Mouse (Mus musculus) spleen, adult 2 months (tissue): Measurements from ENCODE around the gene Mapkap1. TPM values are rescaled to one million over a fixed set of nuclear protein-coding genes. Genes with fewer than 3 reads are reported as not detected.

ENCODE experiments used
- DNase-seq, 2 experiments: peaks; one replicate each; pipeline versions ENCODE4 v3.0.0 to v3.0.0-alpha.2; 2012 to 2021; ENCODE audit warnings: low spot score in 2 of 2, low read depth in 1 of 2
- H3K27ac ChIP-seq: fragments of 200-500 bp; 2 replicates; pipeline ENCODE4 v1.5.1; 2012; ENCODE audit warnings: low read length, inconsistent platforms; ENCODE audit not compliant: insufficient read depth
- H3K27me3 ChIP-seq: fragments of 200-500 bp; 2 replicates; pipeline ENCODE4 v1.6.1; 2012; ENCODE audit warnings: mild to moderate bottlenecking, moderate library complexity, low read length, inconsistent platforms; ENCODE audit not compliant: control insufficient read depth, insufficient read depth
- H3K36me3 ChIP-seq: fragments of 200-500 bp; 2 replicates; pipeline ENCODE4 v1.6.1; 2012; ENCODE audit warnings: mild to moderate bottlenecking, low read length, inconsistent platforms; ENCODE audit not compliant: control insufficient read depth, insufficient read depth
- H3K4me1 ChIP-seq: fragments of 200-500 bp; 2 replicates; pipeline ENCODE4 v1.6.1; 2011; ENCODE audit warnings: inconsistent platforms; ENCODE audit not compliant: control insufficient read depth, insufficient read depth, insufficient read length
- H3K4me3 ChIP-seq: fragments of 200-500 bp; 2 replicates; pipeline ENCODE4 v1.5.1; 2011; ENCODE audit warnings: mild to moderate bottlenecking, inconsistent platforms; ENCODE audit not compliant: insufficient read depth, insufficient read length; ENCODE audit errors: extremely low read depth
- CTCF ChIP-seq: fragments of 200-500 bp; IDR thresholded peaks from 2 replicates; pipeline ENCODE4 v1.5.1; 2011; ENCODE audit warnings: mild to moderate bottlenecking, inconsistent platforms; ENCODE audit not compliant: insufficient read depth, insufficient read length, insufficient replicate concordance; ENCODE audit errors: extremely low read depth
- POLR2A ChIP-seq: fragments of 200-500 bp; IDR thresholded peaks from 2 replicates; pipeline ENCODE4 v1.6.1; 2011; ENCODE audit warnings: low read depth, low read length, inconsistent platforms
- WGBS: fragments of 180-500 bp; shearing (Covaris S2); methylation state at CpG from one replicate; pipeline ENCODE4 v1.1.7; 2018; 5-methylcytosine and 5-hydroxymethylcytosine counted together
- polyA plus RNA-seq: library from polyadenylated mRNA; depleted of rRNA; stranded (reverse); fragments of >200 nt; gene quantifications from 2 replicates; pipeline ENCODE4 v1.2.3, GENCODE M21; 2012

The Mapkap1 gene
- polyA plus RNA-seq, 1 experiment: 19.0 TPM

GRCm38 (mm10) chr2:34543581-34543980, 137.0 kb downstream of the Mapkap1 start:
- H3K4me3 ChIP-seq: no peak overlapping the region
- H3K4me1 ChIP-seq: no peaks in the 10 kb centered on the region
- no peaks in the 10 kb centered on the region; the same call in 1 of the 2 replicates for H3K36me3 ChIP-seq
- 85% methylated on average over 7 of the region's 7 CpGs for WGBS
- TF ChIP-seq POLR2A: no peak
- TF ChIP-seq CTCF: no peak
- H3K27ac ChIP-seq: no peak overlapping the region
- DNase-seq: no peak
- no peaks in the 10 kb centered on the region for H3K27me3 ChIP-seq

GRCm38 (mm10) chr2:34544021-34544420, 137.4 kb downstream of the Mapkap1 start:
- WGBS: 94% methylated on average over 3 of the region's 3 CpGs
- Histone ChIP-seq H3K4me3 (no peak overlapping the region), H3K27me3 (no peaks in the 10 kb centered on the region), H3K36me3 (no peaks in the 10 kb centered on the region; the same call in 1 of the 2 replicates), H3K4me1 (no peaks in the 10 kb centered on the region), H3K27ac (no peak overlapping the region)
- TF ChIP-seq CTCF (no peak), POLR2A (no peak)
- no peak for DNase-seq

DNA sequence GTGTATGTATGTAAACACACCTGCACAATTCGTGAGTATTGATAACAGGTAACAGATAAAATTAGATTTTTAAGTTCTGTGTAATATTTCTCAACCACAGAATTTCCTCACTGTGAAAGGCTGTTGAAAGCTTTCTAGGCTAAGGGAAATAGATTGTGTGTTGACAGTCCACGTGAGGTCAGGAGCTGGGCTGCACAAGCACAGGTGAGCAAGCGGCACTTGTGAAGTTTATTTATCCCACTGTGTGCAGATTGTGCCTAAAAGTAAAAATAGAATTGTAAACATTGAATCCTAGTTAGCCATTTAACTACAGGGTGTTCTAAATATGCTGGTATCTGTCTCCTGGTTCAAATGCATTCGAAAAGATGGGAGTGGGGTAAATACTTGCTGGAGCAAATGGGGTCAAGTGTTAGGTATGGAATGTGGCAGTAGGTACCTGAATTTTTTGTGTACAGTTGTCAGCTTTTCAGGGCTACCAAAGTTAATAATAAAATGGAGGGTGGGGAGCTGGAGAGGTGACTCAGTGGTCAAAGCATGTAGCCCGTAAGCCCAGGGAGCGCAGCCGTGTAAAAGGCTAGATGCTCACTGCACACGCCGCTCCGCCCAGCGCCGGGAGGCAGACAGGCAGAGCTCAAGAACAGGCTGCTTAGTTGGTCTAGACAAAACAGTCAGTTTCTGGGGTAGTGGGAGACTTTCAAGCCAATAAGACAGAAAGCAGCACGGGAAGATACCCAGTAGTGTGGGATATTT, 138.2 kb downstream of the Mapkap1 start:
- H3K4me1 ChIP-seq: no peaks in the 10 kb centered on the region
- no peak overlapping the region for H3K4me3 ChIP-seq
- H3K27ac ChIP-seq: no peak overlapping the region
- DNase-seq: no peak
- H3K36me3 ChIP-seq: peaks cover 2% of the 10 kb centered on the region; the same call in 1 of the 2 replicates
- TF ChIP-seq CTCF: no peak
- no peak for TF ChIP-seq POLR2A
- 94% methylated on average over 13 of the region's 13 CpGs for WGBS
- no peaks in the 10 kb centered on the region for H3K27me3 ChIP-seq

- WGBS: 76% methylated on average over 3 of the region's 3 CpGs
- H3K4me1 ChIP-seq: no peaks in the 10 kb centered on the region
Measured at GRCm38 (mm10) chr2:34546176-34546677, 139.7 kb downstream of the Mapkap1 start.

DNA sequence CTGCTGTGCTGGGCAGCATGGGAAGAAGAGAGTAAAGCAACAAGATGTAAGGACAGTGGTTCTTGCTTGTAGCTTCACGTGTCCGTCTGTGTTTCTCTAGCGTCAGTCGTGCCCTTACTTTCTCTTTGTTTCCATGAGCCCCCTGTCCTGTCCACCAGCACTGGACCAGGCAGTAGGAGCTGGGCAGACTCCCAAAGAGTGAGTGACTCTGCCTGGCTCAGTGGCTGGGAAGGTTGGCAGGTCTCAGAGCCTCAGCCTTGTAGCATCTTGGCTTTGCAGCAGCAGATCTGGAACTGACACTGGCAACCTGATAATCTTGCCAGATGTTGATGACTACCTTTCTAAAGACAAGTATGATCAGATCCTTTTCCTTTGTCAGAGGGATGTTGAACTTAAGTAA, 140.9 kb downstream of the Mapkap1 start:
- DNase-seq: no peak
- no peaks in the 10 kb centered on the region for H3K4me1 ChIP-seq
- no peak for TF ChIP-seq POLR2A
- no peak for TF ChIP-seq CTCF
- H3K4me3 ChIP-seq: no peak overlapping the region
- no peaks in the 10 kb centered on the region for H3K27me3 ChIP-seq
- H3K36me3 ChIP-seq: peaks cover 2% of the 10 kb centered on the region; the same call in 1 of the 2 replicates
- no peak overlapping the region for H3K27ac ChIP-seq
- 96% methylated on average over 4 of the region's 4 CpGs for WGBS

More at GRCm38 (mm10) chr2:34546176-34546677, 139.7 kb downstream of the Mapkap1 start:
- no peaks in the 10 kb centered on the region for H3K27me3 ChIP-seq
- no peak for DNase-seq
- H3K27ac ChIP-seq: no peak overlapping the region
- peaks cover 2% of the 10 kb centered on the region; the same call in 1 of the 2 replicates for H3K36me3 ChIP-seq
- TF ChIP-seq POLR2A (no peak), CTCF (no peak)
- H3K4me3 ChIP-seq: no peak overlapping the region

DNA sequence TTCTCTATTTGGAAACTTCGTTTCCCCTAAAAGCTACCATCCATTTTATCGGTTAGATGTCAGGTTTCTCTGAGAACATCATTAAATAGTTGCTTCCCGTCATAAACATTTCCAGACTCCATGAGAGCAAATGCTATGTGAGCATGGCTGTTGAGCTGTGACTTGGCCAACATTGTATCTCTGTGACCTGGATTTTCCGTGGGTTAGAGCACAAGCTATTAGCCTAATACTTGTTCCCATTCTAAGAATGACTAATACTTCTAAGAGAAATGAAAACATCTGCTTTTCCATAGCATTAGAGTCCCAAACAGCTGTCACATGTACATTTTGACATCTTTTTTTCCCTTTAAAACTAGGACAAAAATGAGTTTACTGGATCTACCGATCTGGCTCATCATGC, 142.4 kb downstream of the Mapkap1 start:
- no peaks in the 10 kb centered on the region for H3K27me3 ChIP-seq
- H3K36me3 ChIP-seq: peaks cover 2% of the 10 kb centered on the region; the same call in 1 of the 2 replicates
- no peak for TF ChIP-seq CTCF
- TF ChIP-seq POLR2A: no peak
- no peak overlapping the region for H3K27ac ChIP-seq
- no peak for DNase-seq
- H3K4me3 ChIP-seq: no peak overlapping the region
- no peaks in the 10 kb centered on the region for H3K4me1 ChIP-seq
- WGBS: 92% methylated on average over 5 of the region's 5 CpGs

- Histone ChIP-seq H3K27me3 (no peaks in the 10 kb centered on the region), H3K4me1 (no peaks in the 10 kb centered on the region), H3K4me3 (no peak overlapping the region), H3K27ac (no peak overlapping the region), H3K36me3 (peaks cover 2% of the 10 kb centered on the region; the same call in 1 of the 2 replicates)
- no peak for DNase-seq
- TF ChIP-seq CTCF (no peak), POLR2A (no peak)
- WGBS: 94% methylated on average over 7 of the region's 7 CpGs
Measured at GRCm38 (mm10) chr2:34549469-34549868, 142.9 kb downstream of the Mapkap1 start.
